In genomic region chr4:148686491-148686941, GRCm38 (mm10) we compare ENCODE assay signal across 12 mouse cellular contexts. TPM values are rescaled to one million over a fixed set of nuclear protein-coding genes. Genes with fewer than 3 reads are reported as not detected.
DNase-seq lines count a peak whose midpoint lies in the region; ATAC-seq and TF ChIP-seq lines count a peak whose summit lies in the region.
"Had no signal": no experiment of that assay in that cellular context is flagged by ENCODE, and none has a peak within 500 bp of the region (broad histone marks: within the 10 kb centered on the region; RNA-seq: fewer than 3 reads in every experiment).

No protein-coding gene starts in this region.

- WGBS in hindbrain, embryonic 10.5 days: 34% methylated on average over 14 of the region's 14 CpGs
- WGBS in hindbrain, embryonic 16.5 days: 32% methylated on average over 14 of the region's 14 CpGs
- WGBS in neural tube, embryonic 12.5 days: 16% methylated on average over 14 of the region's 14 CpGs
- 20% methylated on average over 14 of the region's 14 CpGs for WGBS in forebrain, embryonic 16.5 days
- 23% methylated on average over 14 of the region's 14 CpGs for WGBS in stomach, embryonic 16.5 days
- 30% methylated on average over 14 of the region's 14 CpGs for WGBS in hindbrain, postnatal 0 days

- H3K4me2 ChIP-seq in hindbrain, embryonic 16.5 days (ENCODE audit: low read length): no peak overlapping the region
- 0 out of 2 replicates have a peak overlapping the region, but pooled peaks have one; percentile 1 for H3K4me2 ChIP-seq in neural tube, embryonic 12.5 days (replicated peaks)
- no peak overlapping the region for H3K4me2 ChIP-seq in forebrain, embryonic 16.5 days (ENCODE audit: low read length)
- H3K4me2 ChIP-seq in stomach, embryonic 16.5 days (ENCODE audit: low read depth, low read length): peak overlapping the region; percentile 29; the same call in 1 of the 2 replicates
- no peak overlapping the region for H3K4me2 ChIP-seq in hindbrain, postnatal 0 days (ENCODE audit: low read depth, low read length)

- peaks cover 59% of the 10 kb centered on the region for H3K4me1 ChIP-seq in hindbrain, embryonic 10.5 days (replicated peaks)
- no peaks in the 10 kb centered on the region for H3K4me1 ChIP-seq in hindbrain, embryonic 16.5 days (ENCODE audit: control insufficient read depth, insufficient read depth, low read depth, low read length)
- H3K4me1 ChIP-seq in neural tube, embryonic 12.5 days: peaks cover 12% of the 10 kb centered on the region; the same call in 1 of the 2 replicates
- H3K4me1 ChIP-seq in forebrain, embryonic 16.5 days (replicated peaks; ENCODE audit: control insufficient read depth, insufficient read depth, low read length): peaks cover 7% of the 10 kb centered on the region
- peaks cover 14% of the 10 kb centered on the region for H3K4me1 ChIP-seq in stomach, embryonic 16.5 days (ENCODE audit: control insufficient read depth, insufficient read depth, low read length)
- no peaks in the 10 kb centered on the region for H3K4me1 ChIP-seq in hindbrain, postnatal 0 days (ENCODE audit: insufficient read depth, low read length)

- H3K27ac ChIP-seq in hindbrain, embryonic 10.5 days: peak overlapping the region; percentile 56; the same call in 1 of the 2 replicates
- H3K27ac ChIP-seq in hindbrain, embryonic 16.5 days (ENCODE audit: low read depth, low read length): no peak overlapping the region
- H3K27ac ChIP-seq in neural tube, embryonic 12.5 days: no peak overlapping the region
- H3K27ac ChIP-seq in forebrain, embryonic 16.5 days (ENCODE audit: low read length): no peak overlapping the region
- H3K27ac ChIP-seq in stomach, embryonic 16.5 days (ENCODE audit: low read length): 0 out of 2 replicates have a peak overlapping the region, but pooled peaks have one; percentile 25
- H3K27ac ChIP-seq in hindbrain, postnatal 0 days: no peak overlapping the region
- H3K27ac ChIP-seq: kidney, postnatal 0 days had no signal

- peaks cover 64% of the 10 kb centered on the region for H3K27me3 ChIP-seq in hindbrain, embryonic 10.5 days (ENCODE audit: insufficient read depth, poor library complexity, severe bottlenecking)
- H3K27me3 ChIP-seq in hindbrain, embryonic 16.5 days (replicated peaks; ENCODE audit: control insufficient read depth, insufficient read depth, low read length): no peaks in the 10 kb centered on the region
- H3K27me3 ChIP-seq in neural tube, embryonic 12.5 days (replicated peaks): peaks cover 33% of the 10 kb centered on the region
- H3K27me3 ChIP-seq in forebrain, embryonic 16.5 days (replicated peaks; ENCODE audit: control insufficient read depth, insufficient read depth, low read length): no peaks in the 10 kb centered on the region
- no peaks in the 10 kb centered on the region for H3K27me3 ChIP-seq in stomach, embryonic 16.5 days (ENCODE audit: control insufficient read depth, insufficient read depth, low read length)
- H3K27me3 ChIP-seq in hindbrain, postnatal 0 days (ENCODE audit: insufficient read depth, low read length): no peaks in the 10 kb centered on the region

- H3K36me3 ChIP-seq in hindbrain, embryonic 10.5 days: no peaks in the 10 kb centered on the region
- H3K36me3 ChIP-seq in hindbrain, embryonic 16.5 days (ENCODE audit: control insufficient read depth, insufficient read depth, low read length): no peaks in the 10 kb centered on the region
- no peaks in the 10 kb centered on the region for H3K36me3 ChIP-seq in neural tube, embryonic 12.5 days
- no peaks in the 10 kb centered on the region for H3K36me3 ChIP-seq in forebrain, embryonic 16.5 days (ENCODE audit: control insufficient read depth, insufficient read depth)
- H3K36me3 ChIP-seq in stomach, embryonic 16.5 days (ENCODE audit: control insufficient read depth, insufficient read depth, low read length): no peaks in the 10 kb centered on the region
- H3K36me3 ChIP-seq in hindbrain, postnatal 0 days (ENCODE audit: insufficient read depth, low read length): no peaks in the 10 kb centered on the region

- no peak overlapping the region for H3K4me3 ChIP-seq in hindbrain, embryonic 10.5 days
- H3K4me3 ChIP-seq in hindbrain, embryonic 16.5 days (ENCODE audit: low read length): no peak overlapping the region
- no peak overlapping the region for H3K4me3 ChIP-seq in neural tube, embryonic 12.5 days
- no peak overlapping the region for H3K4me3 ChIP-seq in forebrain, embryonic 16.5 days (replicated peaks; ENCODE audit: low read length)
- no peak overlapping the region for H3K4me3 ChIP-seq in stomach, embryonic 16.5 days (replicated peaks; ENCODE audit: low read length)
- H3K4me3 ChIP-seq in hindbrain, postnatal 0 days (ENCODE audit: low read length): no peak overlapping the region

- 0 out of 2 replicates have a peak, but pooled peaks cover 4% of the 10 kb centered on the region for H3K9me3 ChIP-seq in hindbrain, embryonic 10.5 days
- H3K9me3 ChIP-seq in hindbrain, embryonic 16.5 days (ENCODE audit: control insufficient read depth, low read length): no peaks in the 10 kb centered on the region
- H3K9me3 ChIP-seq in neural tube, embryonic 12.5 days: 0 out of 2 replicates have a peak, but pooled peaks cover 2% of the 10 kb centered on the region
- no peaks in the 10 kb centered on the region for H3K9me3 ChIP-seq in forebrain, embryonic 16.5 days (ENCODE audit: control insufficient read depth, low read length)
- no peaks in the 10 kb centered on the region for H3K9me3 ChIP-seq in stomach, embryonic 16.5 days (replicated peaks; ENCODE audit: control insufficient read depth, low read length)
- no peaks in the 10 kb centered on the region for H3K9me3 ChIP-seq in hindbrain, postnatal 0 days (ENCODE audit: low read length)

- no peak for DNase-seq in hindbrain, embryonic 10.5 days (ENCODE audit: low spot score)
- no peak for DNase-seq in neural tube, embryonic 10.5 days (ENCODE audit: extremely low spot score, low spot score)
- no peak for DNase-seq in retina, postnatal 1 day
- DNase-seq in hindbrain, postnatal 0 days (ENCODE audit: low spot score): no peak
- DNase-seq: embryo, embryonic 11 days had no signal

- ATAC-seq in hindbrain, embryonic 16.5 days: no peak
- ATAC-seq in neural tube, embryonic 12.5 days (ENCODE audit: low FRiP score, low read depth): no peak
- peak; percentile 40 for ATAC-seq in forebrain, embryonic 16.5 days
- ATAC-seq in stomach, embryonic 16.5 days (ENCODE audit: insufficient read depth, low FRiP score): peak; percentile 28; the same call in 1 of the 2 replicates
- ATAC-seq in hindbrain, postnatal 0 days: no peak

- no peak for TF ChIP-seq CTCF in hindbrain, postnatal 0 days (IDR thresholded peaks at IDR 0.05; ENCODE audit: low read depth)

- H3K9ac ChIP-seq in hindbrain, embryonic 16.5 days (ENCODE audit: low read depth, low read length): no peak overlapping the region
- 0 out of 2 replicates have a peak overlapping the region, but pooled peaks have one; percentile 22 for H3K9ac ChIP-seq in neural tube, embryonic 12.5 days
- 0 out of 2 replicates have a peak overlapping the region, but pooled peaks have one; percentile 17 for H3K9ac ChIP-seq in forebrain, embryonic 16.5 days (replicated peaks; ENCODE audit: low read depth, low read length)
- H3K9ac ChIP-seq in stomach, embryonic 16.5 days (ENCODE audit: low read length): peak overlapping the region; percentile 56
- H3K9ac ChIP-seq in hindbrain, postnatal 0 days (replicated peaks; ENCODE audit: low read length): no peak overlapping the region

RNA-seq across cellular contexts. Expression of gene Gm572, which starts 43.4 kb away (rescaled TPM):
- polyA plus RNA-seq in hindbrain, embryonic 10.5 days (2016; fragmentation: Nextera tagmentation; extraction: Ambion mirVana): not detected in 2 replicates
- polyA plus RNA-seq in hindbrain, embryonic 16.5 days (2015; fragmentation: Nextera tagmentation; extraction: Ambion mirVana): not detected in 2 replicates
- polyA plus RNA-seq in neural tube, embryonic 12.5 days (2016; fragmentation: Nextera tagmentation; extraction: Ambion mirVana): not detected in 2 replicates
- not detected in 2 replicates for polyA plus RNA-seq in forebrain, embryonic 16.5 days (2015; fragmentation: Nextera tagmentation; extraction: Ambion mirVana)
- 0.09 TPM in 1 of 2 replicates, not detected in the other for polyA plus RNA-seq in stomach, embryonic 16.5 days (2015; fragmentation: Nextera tagmentation; extraction: Ambion mirVana)
- total RNA-seq in hindbrain, postnatal 0 days (2014; rRNA removed): not detected in 2 replicates
- polyA plus RNA-seq in hindbrain, postnatal 0 days (2015; fragmentation: Nextera tagmentation; extraction: Ambion mirVana): not detected in 2 replicates
- total RNA-seq: adrenal gland, postnatal 36 days; left cerebral cortex, adult 18-20 months had no signal
- polyA plus RNA-seq: kidney, postnatal 0 days had no signal

RNA-seq across cellular contexts. Expression of gene Tardbp, which starts 59.7 kb away (rescaled TPM):
- 302 and 421 TPM in 2 replicates for polyA plus RNA-seq in hindbrain, embryonic 10.5 days (2016; fragmentation: Nextera tagmentation; extraction: Ambion mirVana)
- polyA plus RNA-seq in hindbrain, embryonic 16.5 days (2015; fragmentation: Nextera tagmentation; extraction: Ambion mirVana): 157 and 162 TPM in 2 replicates
- 323 and 327 TPM in 2 replicates for polyA plus RNA-seq in neural tube, embryonic 12.5 days (2016; fragmentation: Nextera tagmentation; extraction: Ambion mirVana)
- 277 and 319 TPM in 2 replicates for polyA plus RNA-seq in forebrain, embryonic 16.5 days (2015; fragmentation: Nextera tagmentation; extraction: Ambion mirVana)
- polyA plus RNA-seq in stomach, embryonic 16.5 days (2015; fragmentation: Nextera tagmentation; extraction: Ambion mirVana): 284 and 286 TPM in 2 replicates
- total RNA-seq in hindbrain, postnatal 0 days (2014; rRNA removed): 160 and 205 TPM in 2 replicates
- polyA plus RNA-seq in hindbrain, postnatal 0 days (2015; fragmentation: Nextera tagmentation; extraction: Ambion mirVana): 116 and 121 TPM in 2 replicates

Comparison
In these comparisons a context has a peak if more than half of its experiments do, and no peak if none do; other contexts are left out.
1. H3K27ac ChIP-seq: peak in hindbrain, embryonic 10.5 days (single experiment) and stomach, embryonic 16.5 days (single experiment); none in hindbrain, embryonic 16.5 days (single experiment), neural tube, embryonic 12.5 days (single experiment), forebrain, embryonic 16.5 days (single experiment) and hindbrain, postnatal 0 days (single experiment).
2. ATAC-seq: peak in forebrain, embryonic 16.5 days (single experiment) and stomach, embryonic 16.5 days (single experiment); none in hindbrain, embryonic 16.5 days (single experiment), neural tube, embryonic 12.5 days (single experiment) and hindbrain, postnatal 0 days (single experiment).
3. H3K4me2 ChIP-seq: peak in neural tube, embryonic 12.5 days (single experiment) and stomach, embryonic 16.5 days (single experiment); none in hindbrain, embryonic 16.5 days (single experiment), forebrain, embryonic 16.5 days (single experiment) and hindbrain, postnatal 0 days (single experiment).
4. H3K9ac ChIP-seq: peak in neural tube, embryonic 12.5 days (single experiment), forebrain, embryonic 16.5 days (single experiment) and stomach, embryonic 16.5 days (single experiment); none in hindbrain, embryonic 16.5 days (single experiment) and hindbrain, postnatal 0 days (single experiment).